Mouse (Mus musculus) spleen, postnatal 4 days (tissue): ENCODE results near the gene Rad9a.

Experiments used
- DNase-seq, 2 experiments: peaks; one replicate each; pipeline ENCODE4 v3.0.0; 2022; ENCODE audit warnings: low spot score in 2 of 2

The Rad9a gene

GRCm38 (mm10) chr19:4218293-4218692 is 16.8 kb upstream of the Rad9a start:
- peak in 1 of 2 experiments; percentile 58 for DNase-seq

GRCm38 (mm10) chr19:4217855-4218254 is 16.4 kb upstream of the Rad9a start:
- no peak for DNase-seq

- no peak for DNase-seq
Observed at GRCm38 (mm10) chr19:4217140-4217539, 15.7 kb upstream of the Rad9a start.

GRCm38 (mm10) chr19:4216041-4216685 is 14.7 kb upstream of the Rad9a start:
- DNase-seq: no peak

GRCm38 (mm10) chr19:4215451-4215840 is 14.0 kb upstream of the Rad9a start:
- no peak for DNase-seq

- no peak for DNase-seq
Observed at GRCm38 (mm10) chr19:4214771-4215450, 13.4 kb upstream of the Rad9a start.

GRCm38 (mm10) chr19:4214071-4214770 is 12.8 kb upstream of the Rad9a start, which contains the start of the genes Clcf1 and AC109138.7:
Clcf1 (plus strand) TSS chr19:4214238.
AC109138.7 (plus strand) TSS chr19:4214357.
- peak; percentile 70 to 81 for DNase-seq

- no peak for DNase-seq
Observed at GRCm38 (mm10) chr19:4213524-4213974, 12.1 kb upstream of the Rad9a start.

GRCm38 (mm10) chr19:4211891-4212588 is 10.6 kb upstream of the Rad9a start:
- DNase-seq: no peak

- no peak for DNase-seq
Observed at GRCm38 (mm10) chr19:4208563-4208962, 7.1 kb upstream of the Rad9a start.

GRCm38 (mm10) chr19:4206971-4207370 is 5.5 kb upstream of the Rad9a start:
- DNase-seq: peak in 1 of 2 experiments; percentile 65

- DNase-seq: no peak
Observed at GRCm38 (mm10) chr19:4204889-4205288, 3.4 kb upstream of the Rad9a start.

- no peak for DNase-seq
Observed at GRCm38 (mm10) chr19:4203604-4204326, 2.3 kb upstream of the Rad9a start.

GRCm38 (mm10) chr19:4203148-4203547 is 1.7 kb upstream of the Rad9a start:
- no peak for DNase-seq

- DNase-seq: no peak
Observed at GRCm38 (mm10) chr19:4202149-4202548, 687 bp upstream of the Rad9a start.

- no peak for DNase-seq
Observed at GRCm38 (mm10) chr19:4197180-4197579, 4.3 kb downstream of the Rad9a start.

- no peak for DNase-seq
Observed at GRCm38 (mm10) chr19:4196548-4196947, 4.9 kb downstream of the Rad9a start.

- DNase-seq: no peak
Observed at GRCm38 (mm10) chr19:4196048-4196447, 5.4 kb downstream of the Rad9a start.

GRCm38 (mm10) chr19:4194776-4195650 is 6.4 kb downstream of the Rad9a start:
- DNase-seq: no peak

GRCm38 (mm10) chr19:4194021-4194724 is 7.3 kb downstream of the Rad9a start:
- no peak for DNase-seq
